Mouse (Mus musculus) embryonic facial prominence, embryonic 15.5 days (tissue): ENCODE results near the gene Myo1a. TPM values are rescaled to one million over a fixed set of nuclear protein-coding genes. Genes with fewer than 3 reads are reported as not detected.
"Not testable (repeated sequence)": the region's sequence is repeated elsewhere in the genome, so short reads cannot be mapped to it uniquely, and the experiment has no call there.

Source experiments
- ATAC-seq: fragments of 200-750 bp; cut with Nextera tagmentation; 2 replicates; pipeline ENCODE4 v1.8.0; 2017; ENCODE audit warnings: low read depth, moderate TSS enrichment; ENCODE audit not compliant: insufficient number of reproducible peaks, low FRiP score, low TSS enrichment
- H3K27ac ChIP-seq: fragments of 300-500 bp; sonication (generic); replicated peaks from 2 replicates; pipeline ENCODE4 v1.5.1; 2015; ENCODE audit warnings: mild to moderate bottlenecking, inconsistent platforms
- H3K27me3 ChIP-seq: fragments of 300-500 bp; sonication (generic); 2 replicates; pipeline ENCODE4 v1.6.1; 2015; ENCODE audit warnings: inconsistent platforms
- H3K36me3 ChIP-seq: fragments of 300-500 bp; sonication (generic); 2 replicates; pipeline ENCODE4 v1.6.1; 2015; ENCODE audit warnings: mild to moderate bottlenecking, inconsistent platforms
- H3K4me1 ChIP-seq: fragments of 300-500 bp; sonication (generic); 2 replicates; pipeline ENCODE4 v1.6.1; 2015; ENCODE audit warnings: inconsistent platforms
- H3K4me2 ChIP-seq: fragments of 300-500 bp; sonication (generic); replicated peaks from 2 replicates; pipeline ENCODE4 v1.6.1; 2015; ENCODE audit warnings: mild to moderate bottlenecking, inconsistent platforms
- H3K4me3 ChIP-seq: fragments of 300-500 bp; sonication (generic); replicated peaks from 2 replicates; pipeline ENCODE4 v1.5.1; 2015; ENCODE audit warnings: mild to moderate bottlenecking, inconsistent platforms
- H3K9ac ChIP-seq: fragments of 300-500 bp; sonication (generic); 2 replicates; pipeline ENCODE4 v1.6.1; 2015; ENCODE audit warnings: inconsistent platforms
- H3K9me3 ChIP-seq: fragments of 300-500 bp; sonication (generic); replicated peaks from 2 replicates; pipeline ENCODE4 v1.6.1; 2016; ENCODE audit warnings: inconsistent platforms
- WGBS: fragments of 180-500 bp; shearing (Covaris S2); methylation state at CpG from one replicate; pipeline ENCODE4 v1.1.7; 2015; 5-methylcytosine and 5-hydroxymethylcytosine counted together
- polyA plus RNA-seq: library from polyadenylated mRNA; unstranded; fragments of >200 nt; fragmentation: Nextera tagmentation; extraction: Ambion mirVana; gene quantifications from 2 replicates; pipeline ENCODE4 v1.2.1, GENCODE M21; 2015

Myo1a gene
- 0.49 and 0.57 TPM in 2 replicates for polyA plus RNA-seq

GRCm38 (mm10) chr10:127704766-127705220 is at the start of gene Myo1a:
TSS of gene Myo1a (plus strand) at chr10:127705170.
- Histone ChIP-seq H3K36me3 (no peaks in the 10 kb centered on the region), H3K9me3 (no peaks in the 10 kb centered on the region), H3K4me1 (no peaks in the 10 kb centered on the region), H3K27ac (no peak within 1 kb of the TSS), H3K9ac (no peak within 1 kb of the TSS), H3K4me3 (no peak within 1 kb of the TSS), H3K4me2 (no peak within 1 kb of the TSS), H3K27me3 (no peaks in the 10 kb centered on the region)
- ATAC-seq, result no peak
- WGBS, result 58% methylated on average over 2 of the region's 2 CpGs

- not testable (repeated sequence) for H3K4me2 ChIP-seq, H3K27ac ChIP-seq, H3K27me3 ChIP-seq, H3K9ac ChIP-seq, ATAC-seq, H3K4me3 ChIP-seq, H3K9me3 ChIP-seq
- 63% methylated on average over 6 of the region's 6 CpGs for WGBS
- peaks cover 75% of the 10 kb centered on the region for H3K36me3 ChIP-seq
- peaks cover 26% of the 10 kb centered on the region for H3K4me1 ChIP-seq
Measured at GRCm38 (mm10) chr10:127657617-127658016, 47.4 kb upstream of the Myo1a start.

- Histone ChIP-seq H3K4me3 (no peak overlapping the region), H3K27ac (no peak overlapping the region), H3K9me3 (no peaks in the 10 kb centered on the region), H3K36me3 (peaks cover 75% of the 10 kb centered on the region), H3K9ac (no peak overlapping the region), H3K4me2 (no peak overlapping the region), H3K27me3 (no peaks in the 10 kb centered on the region), H3K4me1 (peaks cover 31% of the 10 kb centered on the region)
- ATAC-seq, result no peak
- 19% methylated on average over 6 of the region's 6 CpGs for WGBS
Measured at GRCm38 (mm10) chr10:127658076-127658475, 46.9 kb upstream of the Myo1a start.

GRCm38 (mm10) chr10:127659551-127659950 is 45.4 kb upstream of the Myo1a start:
- no peaks in the 10 kb centered on the region for H3K9me3 ChIP-seq
- H3K27me3 ChIP-seq, result no peaks in the 10 kb centered on the region
- H3K9ac ChIP-seq, result no peak overlapping the region
- 45% methylated on average over 1 of the region's 1 CpGs for whole genome bisulfite sequencing
- no peak overlapping the region; the same call in 1 of the 2 replicates for H3K27ac ChIP-seq
- H3K4me1 ChIP-seq, result peaks cover 45% of the 10 kb centered on the region
- H3K4me2 ChIP-seq, result no peak overlapping the region
- no peak for ATAC-seq
- H3K36me3 ChIP-seq, result peaks cover 76% of the 10 kb centered on the region
- no peak overlapping the region for H3K4me3 ChIP-seq

GRCm38 (mm10) chr10:127661291-127661914 is 43.6 kb upstream of the Myo1a start:
- Histone ChIP-seq H3K4me1 (peaks cover 57% of the 10 kb centered on the region), H3K4me3 (peak overlapping the region; percentile 81), H3K27ac (peak overlapping the region; percentile 99), H3K4me2 (peak overlapping the region; percentile 80), H3K9ac (peak overlapping the region; percentile 12; the same call in 1 of the 2 replicates), H3K9me3 (no peaks in the 10 kb centered on the region), H3K27me3 (no peaks in the 10 kb centered on the region), H3K36me3 (peaks cover 60% of the 10 kb centered on the region)
- no peak for ATAC-seq
- WGBS, result 30% methylated on average over 14 of the region's 14 CpGs

- Histone ChIP-seq H3K27me3 (no peaks in the 10 kb centered on the region), H3K4me3 (peak overlapping the region; percentile 81), H3K4me2 (peak overlapping the region; percentile 80), H3K4me1 (peaks cover 60% of the 10 kb centered on the region), H3K36me3 (peaks cover 55% of the 10 kb centered on the region), H3K9me3 (no peaks in the 10 kb centered on the region), H3K9ac (peak overlapping the region; percentile 31; the same call in 1 of the 2 replicates), H3K27ac (peak overlapping the region; percentile 99)
- WGBS, result 10% methylated on average over 16 of the region's 16 CpGs
- no peak for ATAC-seq
Measured at GRCm38 (mm10) chr10:127661915-127662663, 42.9 kb upstream of the Myo1a start.

- 25% methylated on average over 19 of the region's 19 CpGs for WGBS
- Histone ChIP-seq H3K4me1 (peaks cover 67% of the 10 kb centered on the region), H3K27ac (peak overlapping the region; percentile 99), H3K27me3 (no peaks in the 10 kb centered on the region), H3K4me2 (peak overlapping the region; percentile 80), H3K4me3 (peak overlapping the region; percentile 81), H3K9me3 (no peaks in the 10 kb centered on the region), H3K9ac (peak overlapping the region; percentile 31; the same call in 1 of the 2 replicates), H3K36me3 (peaks cover 51% of the 10 kb centered on the region)
- ATAC-seq, result no peak
Measured at GRCm38 (mm10) chr10:127662666-127663253, 42.2 kb upstream of the Myo1a start.

- whole genome bisulfite sequencing, result 27% methylated on average over 5 of the region's 5 CpGs
- Histone ChIP-seq H3K9ac (0 out of 2 replicates have a peak overlapping the region, but pooled peaks have one; percentile 13), H3K27ac (peak overlapping the region; percentile 99), H3K36me3 (peaks cover 51% of the 10 kb centered on the region), H3K4me2 (peak overlapping the region; percentile 80), H3K4me3 (peak overlapping the region; percentile 81), H3K27me3 (no peaks in the 10 kb centered on the region), H3K9me3 (no peaks in the 10 kb centered on the region), H3K4me1 (peaks cover 72% of the 10 kb centered on the region)
- ATAC-seq, result no peak
Measured at GRCm38 (mm10) chr10:127663590-127663989, 41.4 kb upstream of the Myo1a start.

- 25% methylated on average over 16 of the region's 16 CpGs for WGBS
- peak overlapping the region; percentile 80 for H3K4me2 ChIP-seq
- no peak for ATAC-seq
- peaks cover 78% of the 10 kb centered on the region for H3K4me1 ChIP-seq
- H3K27ac ChIP-seq, result peak overlapping the region; percentile 99
- no peaks in the 10 kb centered on the region for H3K9me3 ChIP-seq
- no peaks in the 10 kb centered on the region for H3K27me3 ChIP-seq
- peak overlapping the region; percentile 81 for H3K4me3 ChIP-seq
- peaks cover 48% of the 10 kb centered on the region for H3K36me3 ChIP-seq
- H3K9ac ChIP-seq, result 0 out of 2 replicates have a peak overlapping the region, but pooled peaks have one; percentile 13
Measured at GRCm38 (mm10) chr10:127664166-127664565, 40.8 kb upstream of the Myo1a start.

GRCm38 (mm10) chr10:127664891-127665290 is 40.1 kb upstream of the Myo1a start:
- no peaks in the 10 kb centered on the region for H3K9me3 ChIP-seq
- H3K4me3 ChIP-seq, result peak overlapping the region; percentile 81
- H3K27ac ChIP-seq, result peak overlapping the region; percentile 99
- 28% methylated on average over 13 of the region's 13 CpGs for WGBS
- peaks cover 43% of the 10 kb centered on the region for H3K36me3 ChIP-seq
- no peak for ATAC-seq
- H3K4me2 ChIP-seq, result peak overlapping the region; percentile 80
- no peaks in the 10 kb centered on the region for H3K27me3 ChIP-seq
- peaks cover 81% of the 10 kb centered on the region for H3K4me1 ChIP-seq
- peak overlapping the region; percentile 87; the same call in 1 of the 2 replicates for H3K9ac ChIP-seq
